Comparison of ENCODE assay signal across 10 mouse cellular contexts in the genomic region with DNA sequence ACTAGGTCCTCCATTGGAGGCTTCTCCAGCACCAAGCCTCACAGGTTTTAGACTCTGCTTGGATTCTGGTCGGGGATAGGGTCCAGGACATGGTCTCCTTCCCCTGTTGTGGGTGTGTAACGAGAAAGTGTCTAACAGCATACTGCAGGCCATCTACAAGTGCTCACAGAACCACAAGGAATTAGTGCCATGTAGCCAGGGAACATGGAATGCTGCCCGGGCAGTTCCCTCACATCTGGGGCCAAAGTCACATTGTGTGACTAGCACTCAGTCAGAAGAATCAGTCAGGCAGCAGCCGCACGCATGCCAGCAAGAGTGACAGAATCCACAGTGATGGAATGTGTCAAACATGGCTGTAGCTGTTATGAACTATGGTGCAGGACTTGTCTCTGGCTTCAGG.
DNase-seq lines count a peak whose midpoint lies in the region; ATAC-seq lines count a peak whose summit lies in the region.
"Had no signal": no experiment of that assay in that cellular context is flagged by ENCODE, and none has a peak within 500 bp of the region (broad histone marks: within the 10 kb centered on the region; RNA-seq: fewer than 3 reads in every experiment).

No protein-coding gene starts in this region.

- peak; percentile 76 for ATAC-seq in lung, embryonic 16.5 days (ENCODE audit: low read depth)
- no peak for ATAC-seq in forebrain, embryonic 14.5 days
- ATAC-seq in midbrain, embryonic 13.5 days, result no peak
- ATAC-seq in inflammation-experienced regulatory T-cells, adult 6 months, result no peak

- no peak overlapping the region for H3K9ac ChIP-seq in lung, embryonic 16.5 days (ENCODE audit: low read length)
- H3K9ac ChIP-seq in forebrain, embryonic 14.5 days (ENCODE audit: low read length), result no peak overlapping the region
- no peak overlapping the region for H3K9ac ChIP-seq in midbrain, embryonic 13.5 days (replicated peaks)
- H3K9ac ChIP-seq: liver, embryonic 15.5 days had no signal

- DNase-seq in left cerebral cortex, adult 18-20 months (ENCODE audit: low spot score in 2 of 2), result peak; percentile 13 to 46
- no peak for DNase-seq in left cerebral cortex, postnatal 10 days (ENCODE audit: extremely low spot score in 1 of 2, low spot score in 2 of 2)
- peak; percentile 33 for DNase-seq in gastrocnemius, postnatal 25 days
- DNase-seq in heart, postnatal 4 days, result peak; percentile 75
- no peak for DNase-seq in forebrain, embryonic 14.5 days (ENCODE audit: low spot score)
- DNase-seq: cerebellum, adult 9-11 months had no signal

- H3K4me1 ChIP-seq in lung, embryonic 16.5 days (replicated peaks; ENCODE audit: control insufficient read depth, insufficient read depth, low read length), result peaks cover 48% of the 10 kb centered on the region
- H3K4me1 ChIP-seq in forebrain, embryonic 14.5 days (ENCODE audit: control insufficient read depth, insufficient read depth, low read length), result no peaks in the 10 kb centered on the region
- peaks cover 16% of the 10 kb centered on the region for H3K4me1 ChIP-seq in midbrain, embryonic 13.5 days (replicated peaks)
- H3K4me1 ChIP-seq: liver, embryonic 15.5 days had no signal

- no peaks in the 10 kb centered on the region for H3K36me3 ChIP-seq in lung, embryonic 16.5 days (ENCODE audit: control insufficient read depth, insufficient read depth, low read length)
- no peaks in the 10 kb centered on the region for H3K36me3 ChIP-seq in forebrain, embryonic 14.5 days (ENCODE audit: control insufficient read depth, insufficient read depth, low read length)
- no peaks in the 10 kb centered on the region for H3K36me3 ChIP-seq in midbrain, embryonic 13.5 days
- H3K36me3 ChIP-seq: liver, embryonic 15.5 days had no signal

- H3K27ac ChIP-seq in lung, embryonic 16.5 days (ENCODE audit: low read length), result peak overlapping the region; percentile 74
- H3K27ac ChIP-seq in forebrain, embryonic 14.5 days (ENCODE audit: low read depth, low read length), result no peak overlapping the region
- H3K27ac ChIP-seq in midbrain, embryonic 13.5 days, result no peak overlapping the region
- H3K27ac ChIP-seq: liver, embryonic 15.5 days had no signal

- H3K9me3 ChIP-seq in lung, embryonic 16.5 days (ENCODE audit: control insufficient read depth, low read length), result no peaks in the 10 kb centered on the region
- no peaks in the 10 kb centered on the region for H3K9me3 ChIP-seq in forebrain, embryonic 14.5 days (replicated peaks; ENCODE audit: control insufficient read depth, low read length)
- no peaks in the 10 kb centered on the region for H3K9me3 ChIP-seq in midbrain, embryonic 13.5 days
- H3K9me3 ChIP-seq: liver, embryonic 15.5 days had no signal

- intact Hi-C loops in left cerebral cortex, postnatal 10 days (cut with DNase I), result no loop called here

- H3K27me3 ChIP-seq in lung, embryonic 16.5 days (ENCODE audit: control insufficient read depth, insufficient read depth, low read depth, low read length), result no peaks in the 10 kb centered on the region
- H3K27me3 ChIP-seq in forebrain, embryonic 14.5 days (replicated peaks; ENCODE audit: control insufficient read depth, insufficient read depth, low read length), result no peaks in the 10 kb centered on the region
- H3K27me3 ChIP-seq in midbrain, embryonic 13.5 days, result no peaks in the 10 kb centered on the region
- H3K27me3 ChIP-seq: liver, embryonic 15.5 days had no signal

- H3K4me2 ChIP-seq in lung, embryonic 16.5 days (ENCODE audit: low read depth, low read length), result no peak overlapping the region; the same call in 1 of the 2 replicates
- no peak overlapping the region for H3K4me2 ChIP-seq in forebrain, embryonic 14.5 days (ENCODE audit: low read length)
- H3K4me2 ChIP-seq in midbrain, embryonic 13.5 days (replicated peaks), result no peak overlapping the region
- H3K4me2 ChIP-seq: liver, embryonic 15.5 days had no signal

- H3K4me3 ChIP-seq in lung, embryonic 16.5 days (ENCODE audit: low read length), result no peak overlapping the region
- no peak overlapping the region for H3K4me3 ChIP-seq in forebrain, embryonic 14.5 days (ENCODE audit: low read depth, low read length)
- H3K4me3 ChIP-seq in midbrain, embryonic 13.5 days (replicated peaks), result no peak overlapping the region
- H3K4me3 ChIP-seq: liver, embryonic 15.5 days had no signal

- 25% methylated on average over 5 of the region's 5 CpGs for WGBS in lung, embryonic 16.5 days
- 87% methylated on average over 5 of the region's 5 CpGs for WGBS in forebrain, embryonic 14.5 days
- 93% methylated on average over 5 of the region's 5 CpGs for WGBS in midbrain, embryonic 13.5 days

Comparison
In these comparisons a context has a peak if more than half of its experiments do, and no peak if none do; other contexts are left out.
1. DNase-seq: peak in left cerebral cortex, adult 18-20 months (2 of 2), gastrocnemius, postnatal 25 days (single experiment) and heart, postnatal 4 days (single experiment); none in left cerebral cortex, postnatal 10 days (0 of 2) and forebrain, embryonic 14.5 days (single experiment).